19 mouse cellular contexts compared by ENCODE assay signal in genomic region chr10:24821990-24822676, GRCm38 (mm10). TPM values are rescaled to one million over a fixed set of nuclear protein-coding genes. Genes with fewer than 3 reads are reported as not detected.
A peak's percentile ranks its signal among the peaks of the same experiment; 100 is the strongest.
DNase-seq lines count a peak whose midpoint lies in the region; ATAC-seq lines count a peak whose summit lies in the region.
"Had no signal": no experiment of that assay in that cellular context is flagged by ENCODE, and none has a peak within 500 bp of the region (broad histone marks: within the 10 kb centered on the region; RNA-seq: fewer than 3 reads in every experiment).

No protein-coding gene starts in this region.

- H3K4me3 ChIP-seq in limb, embryonic 13.5 days, result no peak overlapping the region
- no peak overlapping the region for H3K4me3 ChIP-seq in limb, embryonic 10.5 days
- H3K4me3 ChIP-seq in intestine, embryonic 16.5 days (ENCODE audit: low read length), result no peak overlapping the region
- no peak overlapping the region for H3K4me3 ChIP-seq in liver, embryonic 16.5 days (ENCODE audit: low read depth, low read length)
- H3K4me3 ChIP-seq: erythroblast, embryonic 14.5 days; kidney, embryonic 15.5 days; midbrain, embryonic 15.5 days had no signal

- ATAC-seq in limb, embryonic 13.5 days (ENCODE audit: low FRiP score, low read depth), result no peak
- peak; percentile 74 for ATAC-seq in intestine, embryonic 16.5 days
- peak; percentile 81 for ATAC-seq in liver, embryonic 16.5 days (ENCODE audit: low read depth)
- ATAC-seq: forebrain, embryonic 16.5 days; midbrain, embryonic 15.5 days had no signal

- no peak overlapping the region for H3K9ac ChIP-seq in limb, embryonic 13.5 days
- H3K9ac ChIP-seq in intestine, embryonic 16.5 days (ENCODE audit: low read depth, low read length), result no peak overlapping the region
- no peak overlapping the region for H3K9ac ChIP-seq in liver, embryonic 16.5 days (ENCODE audit: low read depth, low read length)
- H3K9ac ChIP-seq: kidney, embryonic 15.5 days; lung, embryonic 14.5 days; midbrain, embryonic 15.5 days had no signal

- H3K9me3 ChIP-seq in limb, embryonic 13.5 days, result no peaks in the 10 kb centered on the region
- no peaks in the 10 kb centered on the region for H3K9me3 ChIP-seq in limb, embryonic 10.5 days (replicated peaks)
- H3K9me3 ChIP-seq in intestine, embryonic 16.5 days (ENCODE audit: control insufficient read depth, low read length), result no peaks in the 10 kb centered on the region
- no peaks in the 10 kb centered on the region for H3K9me3 ChIP-seq in liver, embryonic 16.5 days (replicated peaks; ENCODE audit: control insufficient read depth, low read length)
- H3K9me3 ChIP-seq: kidney, embryonic 15.5 days; midbrain, embryonic 15.5 days had no signal

- no peak for DNase-seq in limb, embryonic 10.5 days (ENCODE audit: low spot score)
- no peak for DNase-seq in thymus, adult 18-20 months
- no peak for DNase-seq in frontal cortex, postnatal 14 days (ENCODE audit: low spot score in 2 of 2)
- no peak for DNase-seq in heart, adult 9 months (ENCODE audit: low spot score in 2 of 2)
- DNase-seq in cerebellum, postnatal 4 days (ENCODE audit: low spot score in 2 of 2), result no peak
- DNase-seq: cerebellum, adult 9-11 months; heart, adult 11 months; left cerebral cortex, postnatal 4 days; lung, embryonic 14.5 days; retina, postnatal 1 day; right cerebral cortex, postnatal 4 days had no signal

- peak overlapping the region; percentile 0; the same call in 1 of the 2 replicates for H3K27ac ChIP-seq in limb, embryonic 13.5 days
- H3K27ac ChIP-seq in limb, embryonic 10.5 days, result no peak overlapping the region
- H3K27ac ChIP-seq in intestine, embryonic 16.5 days (ENCODE audit: low read length), result no peak overlapping the region; the same call in 1 of the 2 replicates
- peak overlapping the region; percentile 62 for H3K27ac ChIP-seq in liver, embryonic 16.5 days (ENCODE audit: low read length)
- H3K27ac ChIP-seq: kidney, embryonic 15.5 days; macrophage; midbrain, embryonic 15.5 days had no signal

- H3K27me3 ChIP-seq in limb, embryonic 13.5 days, result no peaks in the 10 kb centered on the region
- H3K27me3 ChIP-seq in limb, embryonic 10.5 days (ENCODE audit: low read depth, poor library complexity, severe bottlenecking), result no peaks in the 10 kb centered on the region
- no peaks in the 10 kb centered on the region for H3K27me3 ChIP-seq in intestine, embryonic 16.5 days (replicated peaks; ENCODE audit: control insufficient read depth, insufficient read depth, low read length)
- no peaks in the 10 kb centered on the region for H3K27me3 ChIP-seq in liver, embryonic 16.5 days (ENCODE audit: control insufficient read depth, insufficient read depth, low read depth, low read length)
- H3K27me3 ChIP-seq: kidney, embryonic 15.5 days; midbrain, embryonic 15.5 days had no signal

- H3K4me2 ChIP-seq in limb, embryonic 13.5 days (replicated peaks), result no peak overlapping the region
- no peak overlapping the region for H3K4me2 ChIP-seq in intestine, embryonic 16.5 days (ENCODE audit: low read depth, low read length)
- peak overlapping the region; percentile 32; the same call in 1 of the 2 replicates for H3K4me2 ChIP-seq in liver, embryonic 16.5 days (ENCODE audit: low read depth, low read length)
- H3K4me2 ChIP-seq: kidney, embryonic 15.5 days; lung, embryonic 14.5 days; midbrain, embryonic 15.5 days had no signal

- no peaks in the 10 kb centered on the region for H3K36me3 ChIP-seq in limb, embryonic 13.5 days
- H3K36me3 ChIP-seq in limb, embryonic 10.5 days, result peaks cover 4% of the 10 kb centered on the region; the same call in 1 of the 2 replicates
- H3K36me3 ChIP-seq in intestine, embryonic 16.5 days (ENCODE audit: control insufficient read depth, insufficient read depth, low read length), result no peaks in the 10 kb centered on the region
- no peaks in the 10 kb centered on the region for H3K36me3 ChIP-seq in liver, embryonic 16.5 days (ENCODE audit: control insufficient read depth, insufficient read depth)
- H3K36me3 ChIP-seq: kidney, embryonic 15.5 days; midbrain, embryonic 15.5 days had no signal

- 77% methylated on average over 4 of the region's 4 CpGs for WGBS in limb, embryonic 13.5 days
- 84% methylated on average over 4 of the region's 4 CpGs for WGBS in limb, embryonic 10.5 days
- WGBS in intestine, embryonic 16.5 days, result 63% methylated on average over 4 of the region's 4 CpGs
- 35% methylated on average over 4 of the region's 4 CpGs for WGBS in liver, embryonic 16.5 days (ENCODE audit: insufficient replicate concordance)

- peaks cover 15% of the 10 kb centered on the region for H3K4me1 ChIP-seq in limb, embryonic 13.5 days
- peaks cover 15% of the 10 kb centered on the region for H3K4me1 ChIP-seq in limb, embryonic 10.5 days
- peaks cover 9% of the 10 kb centered on the region; the same call in 1 of the 2 replicates for H3K4me1 ChIP-seq in intestine, embryonic 16.5 days (ENCODE audit: control insufficient read depth, insufficient read depth, low read length)
- H3K4me1 ChIP-seq in liver, embryonic 16.5 days (ENCODE audit: control insufficient read depth, low read depth, low read length), result peaks cover 19% of the 10 kb centered on the region

RNA-seq across cellular contexts. Expression of gene Enpp3, which starts 20.5 kb away (rescaled TPM):
- 8.1 and 8.2 TPM in 2 replicates for polyA plus RNA-seq in limb, embryonic 13.5 days (2015; fragmentation: Nextera tagmentation; extraction: Ambion mirVana)
- 5.3 and 7.8 TPM in 2 replicates for polyA plus RNA-seq in limb, embryonic 10.5 days (2016; fragmentation: Nextera tagmentation; extraction: Ambion mirVana)
- 25.1 and 38.5 TPM in 2 replicates for polyA plus RNA-seq in intestine, embryonic 16.5 days (2015; fragmentation: Nextera tagmentation; extraction: Ambion mirVana)
- 5.2 and 7.7 TPM in 2 replicates for polyA plus RNA-seq in liver, embryonic 16.5 days (2015; fragmentation: Nextera tagmentation; extraction: Ambion mirVana)
- polyA plus RNA-seq: erythroblast, embryonic 14.5 days; macrophage had no signal

RNA-seq across cellular contexts. Expression of gene Med23, which starts 47.7 kb away (rescaled TPM):
- polyA plus RNA-seq in limb, embryonic 13.5 days (2015; fragmentation: Nextera tagmentation; extraction: Ambion mirVana), result 26.7 and 29.0 TPM in 2 replicates
- 29.7 and 34.7 TPM in 2 replicates for polyA plus RNA-seq in limb, embryonic 10.5 days (2016; fragmentation: Nextera tagmentation; extraction: Ambion mirVana)
- 14.6 and 15.7 TPM in 2 replicates for polyA plus RNA-seq in intestine, embryonic 16.5 days (2015; fragmentation: Nextera tagmentation; extraction: Ambion mirVana)
- polyA plus RNA-seq in liver, embryonic 16.5 days (2015; fragmentation: Nextera tagmentation; extraction: Ambion mirVana), result 6.0 and 6.3 TPM in 2 replicates

Comparison
In these comparisons a context has a peak if more than half of its experiments do, and no peak if none do; other contexts are left out.
1. H3K27ac ChIP-seq: peak in limb, embryonic 13.5 days (single experiment) and liver, embryonic 16.5 days (single experiment); none in limb, embryonic 10.5 days (single experiment) and intestine, embryonic 16.5 days (single experiment).